Mouse (Mus musculus) layer of hippocampus, adult 11-12 months (tissue): ENCODE measurements at regions not wholly inside any gene's neighbourhood (a gene's known extent, or its start where the extent isn't known, plus 50 kb on each side); places are given as distances from the start of the nearest gene placed in this dataset.

Experiments
- DNase-seq: peaks from one replicate; pipeline ENCODE4 v3.0.0; 2022; ENCODE audit warnings: low spot score

GRCm38 (mm10) chr1:128781871-128782270, 189.8 kb upstream of the Cxcr4 start:
- DNase-seq, result no peak

- no peak for DNase-seq
These were observed 189.2 kb upstream of the Cxcr4 start for GRCm38 (mm10) chr1:128781311-128781710.

- no peak for DNase-seq
These were observed 187.6 kb upstream of the Cxcr4 start for GRCm38 (mm10) chr1:128779586-128780158.

- no peak for DNase-seq
These were observed 180.3 kb upstream of the Cxcr4 start for GRCm38 (mm10) chr1:128772440-128772839.

DNA sequence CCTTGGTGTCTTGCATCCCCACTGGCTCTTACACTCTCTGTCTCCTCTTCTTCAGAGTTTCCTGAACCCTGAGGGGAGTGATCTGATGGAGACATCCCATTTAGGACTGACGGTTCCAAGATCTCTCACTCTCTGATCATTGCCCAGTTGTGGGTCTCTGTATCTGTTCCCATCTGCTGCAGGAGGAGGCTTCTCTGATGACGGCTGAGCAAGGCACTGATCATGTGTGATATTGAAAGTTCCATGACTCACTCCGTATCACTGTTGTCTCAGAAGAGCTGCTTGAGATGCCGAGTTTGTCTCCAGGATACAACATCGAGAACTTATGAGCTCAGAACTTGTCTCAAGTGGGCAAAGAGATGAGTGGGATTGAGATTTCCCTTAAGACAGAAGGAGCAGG, 178.7 kb upstream of the Cxcr4 start:
- DNase-seq, result no peak

DNA sequence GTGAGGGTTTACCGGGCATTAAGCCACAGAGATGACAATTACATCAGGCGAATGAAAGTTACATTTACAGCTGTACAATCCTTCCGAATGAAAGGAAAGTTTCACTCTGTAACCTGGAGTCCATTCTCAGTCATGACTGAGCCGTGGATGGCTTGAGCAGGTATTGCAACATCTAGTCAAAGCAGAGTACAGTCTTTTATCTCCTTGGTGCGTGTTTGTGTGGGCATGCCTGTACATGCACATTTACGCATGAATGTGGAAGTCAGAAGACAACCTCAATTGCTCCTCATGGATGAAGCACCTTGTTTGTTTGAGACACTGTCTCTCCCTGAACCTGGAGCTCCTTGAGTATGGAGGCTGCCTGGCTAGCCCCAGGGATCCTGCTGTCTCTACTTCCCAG, 175.9 kb upstream of the Cxcr4 start:
- DNase-seq, result no peak

DNA sequence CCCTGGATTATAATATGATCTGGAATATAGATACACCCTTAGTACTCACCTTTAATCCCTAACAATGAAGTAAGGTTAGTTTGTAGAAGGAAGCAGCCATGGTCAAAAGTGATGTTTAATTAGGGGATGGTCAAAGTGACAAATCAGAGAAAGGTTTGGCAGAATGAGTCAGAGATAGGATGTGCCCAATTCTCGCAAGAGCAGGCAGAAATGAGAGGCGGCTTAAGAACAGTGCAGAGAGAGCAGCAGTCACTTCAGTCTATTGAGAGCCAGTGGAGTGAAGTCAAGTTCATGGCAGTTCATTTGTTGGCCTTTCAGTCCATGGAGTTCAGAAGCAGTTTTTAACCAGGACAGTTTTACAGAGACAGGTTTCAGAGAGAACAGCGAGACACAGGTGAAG, 175.3 kb upstream of the Cxcr4 start:
- DNase-seq, result no peak

DNA sequence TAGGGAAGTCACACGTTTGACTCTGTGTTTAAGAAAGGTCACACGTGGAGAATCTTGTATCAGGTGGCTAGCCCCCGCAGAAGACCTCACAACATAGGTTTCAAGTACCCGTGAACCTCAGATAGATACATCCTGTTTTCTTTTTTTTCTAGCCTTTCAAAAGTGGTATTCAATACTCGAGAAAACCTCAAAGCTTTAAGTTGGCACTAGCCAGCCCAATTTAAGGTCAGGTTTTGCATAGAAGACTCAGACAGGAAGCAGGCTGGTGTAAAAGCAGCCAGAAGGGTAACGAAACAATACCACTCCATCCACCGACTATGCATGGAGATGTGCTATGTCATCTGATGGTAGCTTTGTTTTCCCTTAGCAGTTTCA, 174.8 kb upstream of the Cxcr4 start:
- no peak for DNase-seq

GRCm38 (mm10) chr1:128766193-128766893, 174.2 kb upstream of the Cxcr4 start:
- DNase-seq, result no peak

GRCm38 (mm10) chr1:128765626-128766025, 173.5 kb upstream of the Cxcr4 start:
- no peak for DNase-seq

- DNase-seq, result no peak
These were observed 173.0 kb upstream of the Cxcr4 start for GRCm38 (mm10) chr1:128765142-128765541.

GRCm38 (mm10) chr1:128762854-128763253, 170.8 kb upstream of the Cxcr4 start:
- DNase-seq, result no peak

DNA sequence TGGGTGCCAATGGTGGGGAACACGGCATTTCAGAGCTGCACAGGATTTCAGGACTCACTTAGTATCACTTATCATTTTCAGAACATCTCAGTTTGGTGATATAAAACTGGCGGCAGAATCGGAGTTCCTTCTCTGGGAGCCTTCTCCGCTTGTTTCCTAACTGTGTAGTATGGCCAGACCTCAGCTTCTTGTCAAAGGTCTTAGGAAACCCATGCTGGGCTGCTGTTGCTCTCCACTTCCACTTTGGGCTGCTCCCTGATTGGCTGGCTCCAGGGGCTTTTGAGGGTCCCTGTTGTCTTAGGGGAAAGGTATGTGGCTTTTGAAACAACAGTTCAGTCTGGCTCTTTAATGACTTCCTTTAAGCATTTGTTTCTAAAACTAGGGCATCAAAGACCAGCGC, 170.0 kb upstream of the Cxcr4 start:
- DNase-seq, result no peak

- no peak for DNase-seq
These were observed 166.8 kb upstream of the Cxcr4 start for GRCm38 (mm10) chr1:128758802-128759481.

DNA sequence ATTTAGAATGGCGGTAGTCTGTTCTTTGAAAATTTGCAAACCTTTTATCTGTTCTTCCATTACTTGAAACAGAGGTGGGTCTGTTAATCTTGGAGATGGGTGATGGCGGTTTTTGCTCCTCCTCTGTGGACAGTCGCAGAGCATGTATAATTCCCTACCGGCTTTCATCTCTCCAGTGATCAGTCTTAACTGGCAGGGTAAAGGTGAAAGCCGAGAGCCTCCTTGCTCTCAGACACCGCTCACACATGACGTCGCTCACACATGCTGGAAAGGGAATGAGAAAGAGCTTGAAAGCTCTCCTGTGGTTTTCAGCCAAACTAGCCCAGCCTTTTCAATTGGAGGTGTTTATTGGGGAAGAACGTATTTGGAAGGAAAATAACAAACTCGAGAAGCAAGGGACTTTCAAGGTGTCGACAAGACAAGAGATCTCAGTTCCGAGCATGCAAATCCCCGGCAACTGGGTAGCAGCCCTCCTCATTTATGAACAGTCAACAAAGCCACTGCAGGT, 166.3 kb upstream of the Cxcr4 start:
- no peak for DNase-seq

DNA sequence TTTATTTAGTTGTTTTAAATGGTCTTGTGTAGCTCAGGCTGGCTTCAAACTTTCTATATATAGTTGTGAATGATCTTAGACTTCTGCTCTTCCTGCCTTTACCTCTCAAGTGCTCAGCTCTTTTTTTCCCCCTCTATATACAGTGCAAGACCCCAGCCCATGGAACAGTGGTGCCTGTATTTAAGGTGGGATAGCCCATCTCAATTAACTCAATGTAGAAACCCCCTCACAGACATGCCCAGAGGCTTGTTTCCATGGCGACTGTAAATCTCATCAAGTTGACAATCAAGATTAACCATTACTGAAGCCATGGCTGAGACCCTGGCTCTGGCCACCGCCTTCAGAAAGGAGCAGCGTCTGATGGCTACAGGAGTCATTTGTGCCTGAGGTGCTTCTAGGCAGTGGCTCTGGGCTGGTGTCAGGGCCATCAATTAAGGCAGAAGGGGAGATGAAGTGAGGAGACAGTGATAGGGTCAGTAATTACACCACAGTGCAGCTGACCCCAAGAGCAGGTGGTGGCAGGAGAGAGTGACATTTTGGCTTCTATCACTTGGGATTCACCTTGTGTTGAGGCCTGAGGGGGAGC, 161.4 kb upstream of the Cxcr4 start:
- no peak for DNase-seq

DNA sequence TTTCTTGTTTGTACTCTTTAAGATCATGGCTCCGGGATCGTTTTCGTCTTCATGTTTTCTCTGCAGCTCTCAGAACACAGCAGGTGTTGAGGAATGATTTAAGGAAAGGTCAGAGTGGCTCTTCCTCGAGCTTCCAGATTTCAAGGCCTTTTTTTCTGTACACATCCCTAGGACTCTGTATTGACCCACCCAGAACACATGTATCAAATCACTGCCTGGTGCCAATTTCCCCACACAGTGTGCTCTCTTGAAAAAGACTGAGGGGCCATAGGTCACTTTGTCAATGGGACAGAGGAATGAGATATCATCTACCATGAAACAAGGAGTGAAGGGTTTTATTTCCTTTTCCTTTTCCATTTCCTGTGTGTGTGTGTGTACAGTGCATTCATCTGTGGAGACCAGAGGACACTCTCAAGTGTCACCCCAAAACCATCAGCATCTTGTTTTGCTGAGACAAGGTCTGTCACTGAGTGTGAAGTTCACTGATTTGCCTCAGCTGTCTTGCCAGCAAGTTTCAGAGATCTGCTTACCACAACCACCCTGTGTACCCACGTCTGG, 157.4 kb upstream of the Cxcr4 start:
- no peak for DNase-seq

DNA sequence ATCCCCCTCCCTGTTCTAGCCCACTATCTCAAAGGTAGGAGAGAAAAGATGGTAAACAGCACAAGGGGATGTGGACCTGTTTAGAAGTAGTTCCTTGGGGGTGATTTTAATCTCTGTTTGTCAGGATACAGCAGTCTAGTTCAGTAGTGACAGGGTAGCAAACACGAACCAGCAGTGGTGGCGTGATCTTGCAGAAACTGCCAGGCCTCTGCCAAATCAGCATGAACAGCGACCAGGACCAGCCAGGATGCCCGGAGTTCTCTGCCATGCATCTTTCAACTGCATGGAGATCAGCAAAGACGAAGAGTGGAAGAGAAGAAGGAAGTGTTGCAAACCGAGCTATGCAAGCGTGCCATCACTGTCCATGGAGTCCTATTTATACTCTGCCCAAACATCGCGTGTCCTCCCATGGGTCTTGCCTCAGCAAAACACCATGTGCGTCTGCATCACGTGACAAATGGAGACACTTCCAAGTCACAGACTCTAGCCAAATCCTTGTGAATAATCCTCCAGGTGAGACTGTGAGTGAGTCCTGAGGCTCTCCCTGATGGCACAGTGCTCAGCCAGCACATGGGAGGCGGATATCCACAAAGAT, 155.2 kb upstream of the Cxcr4 start:
- no peak for DNase-seq

DNA sequence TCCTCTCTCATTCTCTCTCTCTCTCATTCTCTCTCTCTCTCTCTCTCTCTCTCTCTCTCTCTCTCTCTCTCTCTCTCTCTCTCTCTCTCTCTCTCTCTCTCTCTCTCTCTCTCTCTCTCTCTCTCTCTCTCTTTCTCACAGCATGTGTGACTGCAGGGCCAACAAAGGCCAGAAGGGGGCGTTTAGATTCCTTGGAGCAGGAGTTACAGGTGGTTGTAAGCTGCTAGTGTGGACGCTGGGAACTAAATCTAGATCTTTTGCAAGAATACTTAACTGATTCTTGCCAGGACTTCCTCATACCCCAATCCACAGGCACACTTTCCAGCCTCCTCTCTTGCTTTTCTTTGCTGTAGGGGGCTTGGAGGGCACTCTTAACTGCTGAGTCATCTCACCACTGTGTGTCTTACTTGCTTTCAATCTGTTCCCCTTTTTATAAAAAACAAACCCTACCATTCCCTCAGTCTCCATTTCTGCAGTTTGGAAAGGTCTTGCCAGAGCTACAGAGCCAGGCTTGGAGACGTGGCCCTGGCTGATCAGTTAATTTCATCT, 154.4 kb upstream of the Cxcr4 start:
- DNase-seq, result no peak

DNA sequence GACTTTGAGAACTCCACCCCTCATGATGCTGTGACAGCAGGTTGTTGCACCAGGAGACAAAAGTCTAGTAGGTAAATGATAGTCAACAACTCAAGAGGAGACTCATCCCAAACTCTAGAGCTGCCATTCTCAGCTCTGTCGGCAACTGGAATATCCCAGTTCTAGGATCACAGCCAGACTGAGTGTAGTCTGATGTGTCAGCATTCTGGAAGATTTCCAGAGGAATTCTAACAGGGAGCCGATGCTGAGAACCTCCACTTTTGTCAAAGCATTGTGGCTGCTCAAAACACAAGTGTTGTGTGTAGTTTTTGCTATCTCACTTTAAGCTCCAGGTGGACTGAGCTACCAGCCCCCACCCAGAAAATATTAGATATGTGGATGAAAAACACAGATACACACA, 148.5 kb upstream of the Cxcr4 start:
- DNase-seq, result peak; percentile 27

DNA sequence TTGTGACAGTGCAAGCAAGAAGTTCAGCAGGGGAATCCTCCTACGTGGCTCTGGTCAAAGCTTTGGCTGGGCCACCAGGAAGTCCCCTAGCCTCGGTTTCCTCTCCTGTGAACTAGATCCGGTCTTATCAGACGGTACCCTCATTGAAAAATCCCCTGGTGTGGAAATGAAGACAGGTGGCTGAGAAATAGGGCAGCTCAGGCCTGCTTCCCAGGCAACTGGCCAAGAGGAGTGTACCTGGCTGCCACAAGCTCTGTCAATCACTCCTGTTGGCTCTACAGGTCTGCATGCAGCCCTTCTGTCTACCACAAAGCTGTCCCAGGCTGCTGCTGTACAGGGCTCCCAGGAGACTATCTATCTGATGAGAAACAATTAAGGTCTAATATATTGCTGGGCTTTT, 146.1 kb upstream of the Cxcr4 start:
- DNase-seq, result no peak

DNA sequence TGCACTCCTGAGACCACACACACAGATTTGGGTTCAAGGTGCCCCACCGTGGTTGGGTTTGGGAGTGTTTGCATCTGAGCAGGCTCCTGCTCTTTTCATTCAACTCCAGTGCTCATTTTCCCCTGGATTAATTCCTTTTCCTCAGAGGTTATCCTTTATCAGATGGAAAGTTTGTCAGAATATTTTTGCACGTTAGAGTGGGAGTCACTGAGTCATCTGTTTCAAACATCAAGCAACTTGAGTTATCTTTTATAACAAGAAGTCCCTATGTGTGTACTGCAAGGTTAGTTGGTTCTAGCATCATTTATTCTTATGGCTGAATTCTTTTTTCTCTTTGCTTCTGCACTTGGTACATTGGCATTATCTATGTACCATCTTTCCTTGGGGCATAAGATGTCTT, 142.8 kb upstream of the Cxcr4 start:
- DNase-seq, result no peak
